Mouse (Mus musculus): ENCODE measurements around the gene Pi4ka. TPM values are rescaled to one million over a fixed set of nuclear protein-coding genes. Genes with fewer than 3 reads are reported as not detected.

Gene Pi4ka
- polyA plus RNA-seq, 1 experiment from 2014 or later: 29.7 TPM

DNA sequence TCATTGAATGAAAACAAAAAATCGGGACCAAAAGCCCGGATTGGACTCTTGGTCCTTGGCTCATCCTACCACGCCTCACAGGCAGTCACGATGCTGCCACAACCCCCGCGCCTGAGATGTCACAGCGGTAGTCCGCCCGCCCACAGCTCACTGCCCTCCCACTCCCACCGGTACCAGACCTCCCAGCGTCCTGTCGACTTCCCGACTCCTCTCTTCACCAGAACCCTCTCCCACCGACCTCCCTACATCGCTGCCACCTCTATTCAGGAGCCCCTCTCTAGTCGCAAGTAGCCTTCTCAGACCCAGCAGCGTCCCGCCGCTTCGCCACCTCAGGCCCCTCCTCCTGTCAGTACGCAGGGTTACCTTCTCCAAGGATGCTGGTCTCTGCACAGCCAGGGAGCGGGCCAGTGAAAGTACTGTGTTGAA, 830 bp downstream of the Pi4ka start:
- H3K4me1 ChIP-seq (replicated peaks; ENCODE audit: control insufficient read depth, insufficient read depth, low read length): peaks cover 19% of the 10 kb centered on the region
- DNase-seq (ENCODE audit: low spot score) (no peak), ATAC-seq (replicated peaks; ENCODE audit: low FRiP score) (peak; percentile 71)
- H3K9me3 ChIP-seq (ENCODE audit: control insufficient read depth, low read length): no peaks in the 10 kb centered on the region
- peak overlapping the region; percentile 86 for H3K4me2 ChIP-seq
- no peaks in the 10 kb centered on the region; the same call in 1 of the 2 replicates for H3K36me3 ChIP-seq (ENCODE audit: control insufficient read depth, insufficient read depth, low read length)
- peak overlapping the region; percentile 73 for H3K9ac ChIP-seq (ENCODE audit: low read depth, low read length)
- peak overlapping the region; percentile 50 for H3K27ac ChIP-seq (ENCODE audit: low read depth, low read length)
- H3K4me3 ChIP-seq (ENCODE audit: low read depth, low read length): peak overlapping the region; percentile 81
- WGBS: 0% methylated on average over 22 of the region's 22 CpGs
- no peaks in the 10 kb centered on the region for H3K27me3 ChIP-seq (replicated peaks; ENCODE audit: control insufficient read depth, insufficient read depth, low read length)

DNA sequence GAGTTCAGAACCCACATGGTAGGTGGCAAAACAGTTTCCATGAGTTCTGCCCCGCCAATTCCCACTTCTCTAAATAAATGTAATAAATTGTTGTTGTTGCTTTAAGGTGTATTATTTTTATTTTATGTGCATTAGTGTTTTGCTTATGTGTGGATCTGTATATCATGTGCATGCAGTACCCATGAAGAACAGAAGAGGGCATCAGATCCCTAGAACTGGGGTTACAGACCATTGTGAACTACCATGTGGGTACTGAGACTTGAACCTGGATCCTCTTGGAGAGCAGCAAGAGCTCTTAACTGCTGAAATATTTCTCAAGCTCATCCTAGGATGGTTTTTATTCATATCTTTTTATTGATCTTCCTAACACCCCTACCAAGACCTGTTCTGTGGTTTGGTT, 3.3 kb downstream of the Pi4ka start:
- WGBS: 72% methylated on average over 1 of the region's 1 CpGs
- Histone ChIP-seq H3K9ac (ENCODE audit: low read depth, low read length) (no peak overlapping the region), H3K4me3 (ENCODE audit: low read depth, low read length) (no peak overlapping the region), H3K9me3 (ENCODE audit: control insufficient read depth, low read length) (no peaks in the 10 kb centered on the region), H3K4me2 (no peak overlapping the region), H3K36me3 (ENCODE audit: control insufficient read depth, insufficient read depth, low read length) (no peaks in the 10 kb centered on the region; the same call in none of the 2 replicates), H3K27me3 (replicated peaks; ENCODE audit: control insufficient read depth, insufficient read depth, low read length) (no peaks in the 10 kb centered on the region), H3K27ac (ENCODE audit: low read depth, low read length) (no peak overlapping the region), H3K4me1 (replicated peaks; ENCODE audit: control insufficient read depth, insufficient read depth, low read length) (peaks cover 15% of the 10 kb centered on the region)
- DNase-seq (ENCODE audit: low spot score): no peak
- ATAC-seq (replicated peaks; ENCODE audit: low FRiP score): no peak

- Histone ChIP-seq H3K4me3 (ENCODE audit: low read depth, low read length) (no peak overlapping the region), H3K27me3 (replicated peaks; ENCODE audit: control insufficient read depth, insufficient read depth, low read length) (no peaks in the 10 kb centered on the region), H3K36me3 (ENCODE audit: control insufficient read depth, insufficient read depth, low read length) (no peaks in the 10 kb centered on the region), H3K9me3 (ENCODE audit: control insufficient read depth, low read length) (no peaks in the 10 kb centered on the region), H3K4me1 (replicated peaks; ENCODE audit: control insufficient read depth, insufficient read depth, low read length) (no peaks in the 10 kb centered on the region), H3K9ac (ENCODE audit: low read depth, low read length) (no peak overlapping the region), H3K4me2 (no peak overlapping the region), H3K27ac (ENCODE audit: low read depth, low read length) (no peak overlapping the region)
- WGBS: 76% methylated on average over 4 of the region's 4 CpGs
- no peak for ATAC-seq (replicated peaks; ENCODE audit: low FRiP score)
- no peak for DNase-seq (ENCODE audit: low spot score)
These were observed 13.3 kb downstream of the Pi4ka start for GRCm38 (mm10) chr16:17392784-17393183.

DNA sequence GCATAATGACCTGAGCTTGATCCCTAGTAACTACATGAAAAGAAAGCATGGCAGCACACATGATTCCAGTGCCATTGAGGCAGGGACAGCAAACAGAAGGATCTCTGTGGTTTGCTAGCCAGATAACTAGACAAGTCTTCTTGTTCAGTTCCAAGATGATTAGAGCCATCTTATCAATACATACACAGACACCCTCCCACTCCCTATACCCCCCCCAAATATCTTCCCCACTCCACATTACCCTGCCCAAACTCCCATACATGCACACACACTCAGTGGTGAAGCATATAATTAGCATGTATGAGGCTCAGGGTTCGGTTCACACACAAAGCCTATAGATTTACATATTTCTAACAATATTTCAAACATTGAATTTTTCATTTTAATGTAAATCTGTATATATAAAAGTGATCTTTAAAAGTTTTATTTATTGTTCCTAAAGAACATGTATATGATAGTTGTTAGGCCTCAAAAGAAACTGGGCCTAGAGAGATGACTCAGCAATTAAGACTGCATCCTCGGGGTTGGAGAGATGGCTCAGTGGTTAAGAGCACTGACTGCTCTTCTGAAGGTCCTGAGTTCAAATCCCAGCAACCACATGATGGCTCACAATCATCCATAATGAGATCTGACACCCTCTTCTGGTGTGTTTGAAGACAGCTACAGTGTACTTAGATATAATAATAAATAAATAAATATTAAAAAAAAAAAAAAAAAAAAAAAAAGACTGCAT, 22.4 kb downstream of the Pi4ka start:
- Histone ChIP-seq H3K27me3 (replicated peaks; ENCODE audit: control insufficient read depth, insufficient read depth, low read length) (no peaks in the 10 kb centered on the region), H3K4me2 (no peak overlapping the region), H3K9me3 (ENCODE audit: control insufficient read depth, low read length) (no peaks in the 10 kb centered on the region), H3K9ac (ENCODE audit: low read depth, low read length) (no peak overlapping the region), H3K36me3 (ENCODE audit: control insufficient read depth, insufficient read depth, low read length) (no peaks in the 10 kb centered on the region), H3K4me1 (replicated peaks; ENCODE audit: control insufficient read depth, insufficient read depth, low read length) (no peaks in the 10 kb centered on the region; the same call in 1 of the 2 replicates), H3K4me3 (ENCODE audit: low read depth, low read length) (no peak overlapping the region), H3K27ac (ENCODE audit: low read depth, low read length) (no peak overlapping the region)
- WGBS: 67% methylated on average over 2 of the region's 2 CpGs
- ATAC-seq (replicated peaks; ENCODE audit: low FRiP score) (peak; percentile 93), DNase-seq (ENCODE audit: low spot score) (no peak)

- Histone ChIP-seq H3K36me3 (ENCODE audit: control insufficient read depth, insufficient read depth, low read length) (0 out of 2 replicates have a peak, but pooled peaks cover 4% of the 10 kb centered on the region), H3K9me3 (ENCODE audit: control insufficient read depth, low read length) (no peaks in the 10 kb centered on the region), H3K4me2 (no peak overlapping the region), H3K27ac (ENCODE audit: low read depth, low read length) (no peak overlapping the region), H3K4me3 (ENCODE audit: low read depth, low read length) (no peak overlapping the region), H3K4me1 (replicated peaks; ENCODE audit: control insufficient read depth, insufficient read depth, low read length) (no peaks in the 10 kb centered on the region; the same call in 1 of the 2 replicates), H3K9ac (ENCODE audit: low read depth, low read length) (no peak overlapping the region), H3K27me3 (replicated peaks; ENCODE audit: control insufficient read depth, insufficient read depth, low read length) (no peaks in the 10 kb centered on the region)
- no peak for DNase-seq (ENCODE audit: low spot score)
- no peak for ATAC-seq (replicated peaks; ENCODE audit: low FRiP score)
- 92% methylated on average over 4 of the region's 4 CpGs for WGBS
These were observed 23.8 kb downstream of the Pi4ka start for GRCm38 (mm10) chr16:17382306-17382705.

DNA sequence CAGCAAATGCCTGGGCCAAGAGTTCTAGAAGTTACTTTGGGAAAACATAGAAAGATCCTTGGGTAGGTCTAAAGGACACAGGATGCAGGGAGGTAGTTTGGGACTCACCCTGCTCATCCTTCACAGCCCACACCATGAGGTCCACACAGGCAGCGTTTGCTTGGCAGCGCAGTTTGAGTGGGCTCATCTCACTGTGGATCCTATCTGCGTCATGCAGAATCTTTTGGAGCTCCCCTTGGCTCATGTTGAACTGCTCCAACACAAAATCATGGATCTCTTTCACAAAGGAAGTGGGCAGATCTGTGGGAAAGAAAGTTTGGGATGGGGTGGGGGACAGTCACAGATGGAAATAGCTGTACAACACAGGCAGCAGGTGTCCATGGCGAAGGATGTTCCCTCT, 47.3 kb downstream of the Pi4ka start:
- Histone ChIP-seq H3K4me1 (replicated peaks; ENCODE audit: control insufficient read depth, insufficient read depth, low read length) (peaks cover 3% of the 10 kb centered on the region; the same call in 1 of the 2 replicates), H3K9ac (ENCODE audit: low read depth, low read length) (no peak overlapping the region), H3K9me3 (ENCODE audit: control insufficient read depth, low read length) (no peaks in the 10 kb centered on the region), H3K4me3 (ENCODE audit: low read depth, low read length) (no peak overlapping the region), H3K4me2 (no peak overlapping the region), H3K27me3 (replicated peaks; ENCODE audit: control insufficient read depth, insufficient read depth, low read length) (no peaks in the 10 kb centered on the region), H3K27ac (ENCODE audit: low read depth, low read length) (no peak overlapping the region), H3K36me3 (ENCODE audit: control insufficient read depth, insufficient read depth, low read length) (peaks cover 6% of the 10 kb centered on the region; the same call in 1 of the 2 replicates)
- ATAC-seq (replicated peaks; ENCODE audit: low FRiP score) (no peak), DNase-seq (ENCODE audit: low spot score) (no peak)
- 91% methylated on average over 4 of the region's 4 CpGs for WGBS

GRCm38 (mm10) chr16:17356031-17356430, 50.1 kb downstream of the Pi4ka start:
- Histone ChIP-seq H3K27me3 (replicated peaks; ENCODE audit: control insufficient read depth, insufficient read depth, low read length) (no peaks in the 10 kb centered on the region), H3K4me2 (no peak overlapping the region), H3K36me3 (ENCODE audit: control insufficient read depth, insufficient read depth, low read length) (peaks cover 9% of the 10 kb centered on the region), H3K9ac (ENCODE audit: low read depth, low read length) (no peak overlapping the region), H3K4me3 (ENCODE audit: low read depth, low read length) (no peak overlapping the region), H3K27ac (ENCODE audit: low read depth, low read length) (no peak overlapping the region), H3K4me1 (replicated peaks; ENCODE audit: control insufficient read depth, insufficient read depth, low read length) (no peaks in the 10 kb centered on the region), H3K9me3 (ENCODE audit: control insufficient read depth, low read length) (no peaks in the 10 kb centered on the region)
- WGBS: 85% methylated on average over 6 of the region's 6 CpGs
- DNase-seq (ENCODE audit: low spot score) (no peak), ATAC-seq (replicated peaks; ENCODE audit: low FRiP score) (no peak)

GRCm38 (mm10) chr16:17346766-17347165, 59.3 kb downstream of the Pi4ka start:
- no peaks in the 10 kb centered on the region; the same call in 1 of the 2 replicates for H3K4me1 ChIP-seq (replicated peaks; ENCODE audit: control insufficient read depth, insufficient read depth, low read length)
- ATAC-seq (replicated peaks; ENCODE audit: low FRiP score): no peak
- DNase-seq (ENCODE audit: low spot score): no peak
- no peak overlapping the region for H3K4me2 ChIP-seq
- WGBS: 81% methylated on average over 1 of the region's 1 CpGs
- H3K4me3 ChIP-seq (ENCODE audit: low read depth, low read length): no peak overlapping the region
- H3K27me3 ChIP-seq (replicated peaks; ENCODE audit: control insufficient read depth, insufficient read depth, low read length): no peaks in the 10 kb centered on the region
- H3K27ac ChIP-seq (ENCODE audit: low read depth, low read length): no peak overlapping the region
- peaks cover 15% of the 10 kb centered on the region for H3K36me3 ChIP-seq (ENCODE audit: control insufficient read depth, insufficient read depth, low read length)
- H3K9ac ChIP-seq (ENCODE audit: low read depth, low read length): no peak overlapping the region
- H3K9me3 ChIP-seq (ENCODE audit: control insufficient read depth, low read length): no peaks in the 10 kb centered on the region

DNA sequence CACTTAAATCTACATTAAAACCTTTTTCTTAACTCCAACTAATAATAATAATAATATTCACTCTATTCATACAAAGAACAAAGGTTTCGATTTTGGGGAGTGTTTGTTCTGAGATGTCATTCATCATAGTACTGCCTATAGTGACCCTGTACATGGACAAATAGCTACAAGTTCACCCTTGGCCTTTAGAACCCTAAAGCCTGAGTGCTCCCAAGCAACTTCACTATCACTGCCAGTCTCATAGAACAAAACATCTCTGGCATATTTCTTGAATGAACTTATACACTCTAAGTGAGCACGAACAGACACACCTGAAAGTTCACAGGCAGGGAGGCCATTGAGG, 60.3 kb downstream of the Pi4ka start:
- Histone ChIP-seq H3K27ac (ENCODE audit: low read depth, low read length) (no peak overlapping the region; the same call in 1 of the 2 replicates), H3K36me3 (ENCODE audit: control insufficient read depth, insufficient read depth, low read length) (peaks cover 14% of the 10 kb centered on the region)
- 84% methylated on average over 2 of the region's 2 CpGs for WGBS

More for the DNA sequence above, 60.3 kb downstream of the Pi4ka start:
- Histone ChIP-seq H3K4me1 (replicated peaks; ENCODE audit: control insufficient read depth, insufficient read depth, low read length) (no peaks in the 10 kb centered on the region; the same call in 1 of the 2 replicates), H3K9me3 (ENCODE audit: control insufficient read depth, low read length) (no peaks in the 10 kb centered on the region), H3K4me2 (no peak overlapping the region), H3K9ac (ENCODE audit: low read depth, low read length) (no peak overlapping the region), H3K4me3 (ENCODE audit: low read depth, low read length) (no peak overlapping the region), H3K27me3 (replicated peaks; ENCODE audit: control insufficient read depth, insufficient read depth, low read length) (no peaks in the 10 kb centered on the region)
- DNase-seq (ENCODE audit: low spot score): no peak
- ATAC-seq (replicated peaks; ENCODE audit: low FRiP score): no peak

Measured in liver, embryonic 11.5 days (tissue).